Mouse (Mus musculus) natural killer cell, adult 2 months (primary cell): ENCODE measurements around the gene Nck2.

ENCODE experiments used
- DNase-seq, 2 experiments: peaks; one replicate each; pipeline ENCODE4 v3.0.0; 2022; ENCODE audit warnings: low spot score in 2 of 2

Nck2 gene

DNA sequence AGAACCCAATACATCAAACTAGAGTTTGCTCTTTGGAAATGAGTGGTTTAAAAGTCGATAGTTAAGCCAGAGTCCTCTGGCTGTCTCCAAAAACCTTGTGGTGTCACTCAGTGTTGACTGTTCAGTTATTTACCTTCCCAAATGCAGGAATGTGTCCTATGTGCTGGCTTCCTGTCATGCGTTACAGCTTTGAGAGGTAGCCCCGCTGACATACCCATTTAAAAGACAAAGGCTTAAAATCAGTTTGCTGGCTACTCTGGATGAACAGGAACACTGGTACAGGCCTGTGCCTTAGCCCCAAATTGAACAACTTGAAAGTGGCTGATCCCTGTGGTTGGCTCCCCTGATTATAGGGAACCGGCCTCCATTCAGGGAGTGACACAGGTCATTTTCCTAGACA is 126.7 kb downstream of the Nck2 start:
- no peak for DNase-seq

DNA sequence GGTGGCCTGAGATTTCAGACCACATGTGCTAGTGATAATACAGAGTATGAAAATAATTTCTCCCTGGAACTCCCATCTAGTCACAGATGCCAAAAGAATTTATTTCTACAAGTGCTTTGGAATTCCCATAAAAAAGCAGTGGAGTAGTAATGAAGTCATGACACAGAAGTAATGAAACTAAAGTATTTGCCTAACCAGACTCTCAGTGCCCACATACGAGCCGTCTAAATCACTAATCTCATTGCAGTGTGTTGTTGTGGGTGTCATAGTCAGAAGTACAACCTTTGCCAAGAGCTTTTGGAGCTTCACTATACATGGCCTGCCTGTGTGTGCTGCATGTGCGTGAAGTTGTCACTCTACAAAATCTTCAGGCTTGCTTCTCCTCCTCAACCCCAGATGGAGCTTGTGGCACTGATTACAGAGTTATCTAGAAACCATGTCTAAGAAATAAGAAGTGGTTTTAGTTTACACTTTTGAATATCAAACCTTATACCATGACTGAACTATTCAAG is 130.5 kb downstream of the Nck2 start:
- no peak for DNase-seq

DNA sequence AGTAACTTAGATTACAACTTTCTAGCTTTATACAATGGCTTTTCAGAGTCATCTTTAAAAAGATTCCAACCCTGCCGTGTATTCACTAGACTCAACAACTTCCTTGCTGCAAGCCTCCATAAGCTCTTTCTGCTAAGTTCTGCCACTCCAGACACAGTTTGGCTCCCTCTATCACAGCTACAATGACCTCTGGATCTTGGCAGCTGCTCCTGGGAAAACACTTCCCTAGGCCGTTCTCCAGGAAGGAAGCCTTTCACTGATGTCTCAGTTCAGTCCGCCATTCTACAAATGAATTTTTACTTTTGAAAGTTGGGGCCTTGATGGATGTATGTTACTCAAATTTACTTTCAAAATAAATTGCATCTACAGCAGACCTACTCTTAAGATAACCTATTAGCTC is 133.0 kb downstream of the Nck2 start:
- DNase-seq: no peak

DNA sequence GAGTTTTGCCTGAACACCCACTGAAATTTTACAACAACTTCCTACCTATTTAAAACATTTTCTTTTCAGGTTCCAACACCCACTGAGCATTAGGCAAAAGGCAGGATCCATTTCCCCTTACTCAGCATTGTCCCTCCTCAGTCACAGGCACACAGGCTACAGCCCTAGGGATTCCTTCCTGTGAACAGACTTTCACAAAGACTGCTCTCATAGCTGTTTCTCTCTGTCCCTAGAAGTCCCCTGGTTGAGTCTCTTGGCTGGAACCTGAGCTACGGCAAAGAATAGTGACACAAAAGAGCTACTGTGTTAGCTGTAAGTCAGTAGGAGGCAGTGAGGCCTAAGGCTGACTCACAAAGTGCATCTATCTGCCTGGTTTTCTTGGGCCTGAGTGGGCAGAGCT is 139.2 kb downstream of the Nck2 start:
- DNase-seq: no peak

DNA sequence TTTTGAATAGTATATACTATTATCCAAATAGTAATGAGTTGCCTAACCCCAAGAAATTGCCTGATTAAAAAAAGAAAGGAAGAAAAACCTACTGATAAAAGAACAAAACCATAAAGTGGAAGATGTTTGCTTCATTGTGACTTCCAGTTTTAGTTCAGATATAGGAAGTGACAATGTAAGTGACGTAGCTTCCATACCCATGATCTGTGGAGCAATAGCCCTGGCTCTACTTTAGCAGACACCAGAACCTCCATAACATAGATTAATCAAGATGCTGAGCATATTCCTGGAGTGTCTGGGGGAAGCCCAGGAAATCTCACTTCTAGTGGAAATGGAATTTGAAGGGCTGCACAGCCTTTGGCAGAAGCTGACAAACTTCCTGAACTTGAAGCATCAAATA is 144.6 kb downstream of the Nck2 start:
- no peak for DNase-seq

DNA sequence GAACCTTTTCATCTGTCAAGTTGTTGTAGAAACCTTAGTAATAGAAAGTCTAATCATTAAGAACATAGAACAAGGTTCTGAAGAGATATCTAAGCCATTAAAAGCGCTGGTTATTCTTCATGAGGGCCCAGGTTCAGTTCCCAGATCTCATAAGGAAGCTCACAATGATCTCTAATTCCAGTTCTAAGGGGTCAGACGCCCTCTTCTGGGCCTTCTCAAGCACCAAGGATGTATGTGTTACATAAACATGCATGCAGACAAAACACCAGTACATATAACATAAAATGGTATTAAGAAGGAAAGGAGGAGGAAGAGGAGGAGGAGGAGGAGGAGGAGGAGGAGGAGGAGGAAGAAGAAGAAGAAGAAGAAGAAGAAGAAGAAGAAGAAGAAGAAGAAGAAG is 145.5 kb downstream of the Nck2 start:
- DNase-seq: no peak

DNA sequence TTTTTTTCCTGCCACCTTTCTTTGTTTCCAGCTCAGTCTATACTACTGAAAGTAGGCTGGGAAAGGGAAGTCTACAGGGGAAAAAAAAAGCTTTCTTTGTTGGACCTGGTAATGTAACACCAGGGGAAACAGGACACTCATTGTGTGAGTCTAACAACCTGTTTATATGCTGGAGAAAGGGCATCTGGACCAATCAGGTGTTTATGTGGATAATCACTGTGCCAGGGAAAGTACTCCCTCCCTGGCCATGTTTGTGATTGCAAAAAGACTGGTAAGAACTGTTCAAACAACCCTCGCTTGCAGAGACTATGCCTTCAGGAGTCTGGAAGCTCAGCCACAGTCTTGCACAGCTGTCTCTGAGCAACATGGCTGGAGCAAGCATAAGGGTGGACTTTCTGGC is 146.3 kb downstream of the Nck2 start:
- no peak for DNase-seq

DNA sequence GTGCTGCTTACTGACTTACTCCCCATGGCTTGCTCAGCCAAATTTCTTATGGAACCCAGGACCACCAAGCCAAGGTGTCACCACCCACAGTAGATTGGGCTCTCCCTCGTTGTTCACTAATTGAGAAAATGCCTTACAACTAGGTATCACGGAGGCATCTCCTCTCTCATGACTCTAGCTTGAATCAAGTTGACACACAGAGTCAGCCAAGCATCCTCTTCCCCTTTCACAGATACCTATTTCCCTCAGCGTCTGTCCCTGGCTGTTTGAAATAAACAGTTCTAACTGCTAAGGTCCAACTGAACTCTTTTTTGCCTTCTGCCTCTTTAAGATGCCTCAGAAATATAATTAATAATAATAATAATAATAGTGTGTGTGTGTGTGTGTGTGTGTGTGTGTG is 148.7 kb downstream of the Nck2 start:
- peak in 1 of 2 experiments; percentile 5 for DNase-seq

DNA sequence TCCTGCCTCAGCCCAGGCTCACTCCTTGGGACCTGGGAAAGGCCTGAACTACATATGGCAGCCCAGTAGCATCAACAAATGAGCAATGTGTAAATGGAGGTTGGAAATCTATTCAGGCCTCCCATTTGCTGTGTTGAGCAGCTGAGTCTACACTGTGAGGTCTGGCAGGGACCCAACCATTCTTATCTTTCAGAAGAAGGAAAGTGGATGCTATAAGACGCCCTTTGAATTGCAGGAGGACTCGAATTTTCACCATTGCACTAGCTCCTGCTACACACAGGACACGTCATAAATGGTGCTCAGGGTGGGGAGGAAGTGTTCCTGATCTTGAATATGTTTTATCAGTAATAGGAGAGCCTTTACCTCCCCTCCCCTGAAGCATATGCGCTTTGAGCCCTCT is 150.4 kb downstream of the Nck2 start:
- no peak for DNase-seq

DNA sequence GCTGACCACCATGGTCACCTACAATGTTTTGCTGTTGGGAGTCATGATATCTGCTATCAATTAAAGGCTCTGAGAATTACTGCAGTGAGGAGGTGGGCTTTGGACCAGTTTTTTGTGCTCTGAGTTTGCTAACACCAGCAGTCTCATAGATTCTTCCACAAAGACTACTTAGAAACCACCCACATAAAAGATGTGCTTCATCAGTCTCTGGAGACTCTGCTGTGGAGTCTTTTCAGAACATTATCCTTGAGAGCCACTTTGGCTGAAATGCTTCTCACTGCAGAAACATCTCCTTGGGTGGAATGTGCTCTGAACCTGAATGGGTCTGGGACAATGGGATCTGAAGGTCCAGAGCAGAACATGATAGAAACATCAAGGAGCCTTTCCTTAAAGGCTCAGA is 153.4 kb downstream of the Nck2 start:
- DNase-seq: no peak

DNA sequence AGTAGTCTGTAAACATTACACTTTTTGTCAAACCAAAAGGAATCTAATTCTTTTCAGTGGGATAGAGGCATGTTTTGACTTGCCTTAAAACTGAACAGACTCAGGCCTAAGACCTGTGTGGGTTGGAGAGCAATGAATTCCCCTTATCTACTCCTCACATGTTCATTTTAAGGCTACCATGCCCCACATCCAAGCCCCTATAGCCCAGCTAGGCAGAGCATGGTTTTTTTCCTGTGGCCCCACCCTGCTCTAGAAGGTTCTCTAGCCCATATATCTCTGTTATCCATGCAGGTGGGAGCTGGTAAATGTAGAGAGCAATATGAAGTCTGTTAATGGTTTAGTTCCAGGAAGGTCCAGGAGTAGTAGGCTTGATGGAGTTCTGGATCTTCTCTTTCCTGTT is 155.1 kb downstream of the Nck2 start:
- no peak for DNase-seq

DNA sequence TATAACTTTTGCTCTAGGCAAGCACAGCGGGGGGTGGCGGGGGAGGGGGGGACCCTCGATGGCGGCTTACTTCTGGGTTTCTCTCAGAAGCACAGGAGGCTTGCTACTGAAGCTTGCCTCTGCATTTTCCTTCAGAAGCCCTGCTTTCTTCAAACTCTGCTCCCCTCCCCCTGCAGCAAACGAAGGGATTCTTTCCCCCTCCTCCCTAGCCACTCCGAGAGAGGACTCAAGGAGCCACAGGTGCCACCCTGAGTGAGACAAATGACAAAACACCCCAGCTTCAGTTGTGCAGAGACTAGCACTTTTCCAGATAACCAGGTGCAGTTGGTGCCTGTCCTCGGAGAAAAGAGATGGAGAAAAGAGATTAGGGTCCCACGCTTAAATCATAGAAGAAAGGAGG is 156.7 kb downstream of the Nck2 start:
- no peak for DNase-seq

DNA sequence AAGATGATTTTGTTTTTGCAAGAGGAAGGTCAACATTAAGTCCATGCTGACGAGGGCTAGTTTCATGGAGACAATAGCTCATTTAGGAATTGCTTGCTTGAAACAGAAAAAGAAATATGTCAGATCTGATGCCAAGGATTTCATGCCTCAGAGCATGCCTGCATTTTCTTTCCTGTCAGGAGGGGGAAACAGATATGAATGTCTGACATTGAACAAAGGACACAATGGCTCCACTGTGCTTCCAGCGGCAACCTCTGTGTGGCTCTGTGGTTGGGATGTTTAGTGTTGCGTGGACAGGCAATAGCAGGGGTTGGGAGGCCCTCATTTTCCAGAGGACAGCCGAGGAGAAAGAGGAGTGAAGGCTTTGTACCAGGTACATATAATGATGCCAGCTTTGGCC is 171.6 kb downstream of the Nck2 start:
- DNase-seq: no peak
